Mouse (Mus musculus) spleen, adult 2 months (tissue): Measurements from ENCODE around the gene Fpgs. TPM values are rescaled to one million over a fixed set of nuclear protein-coding genes. Genes with fewer than 3 reads are reported as not detected.

ENCODE experiments used
- DNase-seq, 2 experiments: peaks; one replicate each; pipeline versions ENCODE4 v3.0.0 to v3.0.0-alpha.2; 2012 to 2021; ENCODE audit warnings: low spot score in 2 of 2, low read depth in 1 of 2
- H3K27ac ChIP-seq: fragments of 200-500 bp; 2 replicates; pipeline ENCODE4 v1.5.1; 2012; ENCODE audit warnings: low read length, inconsistent platforms; ENCODE audit not compliant: insufficient read depth
- H3K27me3 ChIP-seq: fragments of 200-500 bp; 2 replicates; pipeline ENCODE4 v1.6.1; 2012; ENCODE audit warnings: mild to moderate bottlenecking, moderate library complexity, low read length, inconsistent platforms; ENCODE audit not compliant: control insufficient read depth, insufficient read depth
- H3K36me3 ChIP-seq: fragments of 200-500 bp; 2 replicates; pipeline ENCODE4 v1.6.1; 2012; ENCODE audit warnings: mild to moderate bottlenecking, low read length, inconsistent platforms; ENCODE audit not compliant: control insufficient read depth, insufficient read depth
- H3K4me1 ChIP-seq: fragments of 200-500 bp; 2 replicates; pipeline ENCODE4 v1.6.1; 2011; ENCODE audit warnings: inconsistent platforms; ENCODE audit not compliant: control insufficient read depth, insufficient read depth, insufficient read length
- H3K4me3 ChIP-seq: fragments of 200-500 bp; 2 replicates; pipeline ENCODE4 v1.5.1; 2011; ENCODE audit warnings: mild to moderate bottlenecking, inconsistent platforms; ENCODE audit not compliant: insufficient read depth, insufficient read length; ENCODE audit errors: extremely low read depth
- CTCF ChIP-seq: fragments of 200-500 bp; IDR thresholded peaks from 2 replicates; pipeline ENCODE4 v1.5.1; 2011; ENCODE audit warnings: mild to moderate bottlenecking, inconsistent platforms; ENCODE audit not compliant: insufficient read depth, insufficient read length, insufficient replicate concordance; ENCODE audit errors: extremely low read depth
- POLR2A ChIP-seq: fragments of 200-500 bp; IDR thresholded peaks from 2 replicates; pipeline ENCODE4 v1.6.1; 2011; ENCODE audit warnings: low read depth, low read length, inconsistent platforms
- WGBS: fragments of 180-500 bp; shearing (Covaris S2); methylation state at CpG from one replicate; pipeline ENCODE4 v1.1.7; 2018; 5-methylcytosine and 5-hydroxymethylcytosine counted together
- polyA plus RNA-seq: library from polyadenylated mRNA; depleted of rRNA; stranded (reverse); fragments of >200 nt; gene quantifications from 2 replicates; pipeline ENCODE4 v1.2.3, GENCODE M21; 2012

Fpgs gene
- polyA plus RNA-seq, 1 experiment, result 34.5 TPM

GRCm38 (mm10) chr2:32673176-32673917 lies 30.6 kb downstream of the Fpgs start:
- H3K27ac ChIP-seq, result no peak overlapping the region
- H3K36me3 ChIP-seq, result 0 out of 2 replicates have a peak, but pooled peaks cover 1% of the 10 kb centered on the region
- H3K27me3 ChIP-seq, result no peaks in the 10 kb centered on the region
- 83% methylated on average over 16 of the region's 16 CpGs for WGBS
- H3K4me1 ChIP-seq, result no peaks in the 10 kb centered on the region
- no peak for DNase-seq
- no peak for TF ChIP-seq CTCF
- TF ChIP-seq POLR2A, result no peak
- no peak overlapping the region for H3K4me3 ChIP-seq

GRCm38 (mm10) chr2:32671907-32672595 lies 31.9 kb downstream of the Fpgs start:
- TF ChIP-seq POLR2A (no peak), CTCF (no peak)
- Histone ChIP-seq H3K36me3 (no peaks in the 10 kb centered on the region), H3K4me3 (no peak overlapping the region), H3K27ac (no peak overlapping the region), H3K27me3 (no peaks in the 10 kb centered on the region), H3K4me1 (no peaks in the 10 kb centered on the region)
- 86% methylated on average over 9 of the region's 9 CpGs for WGBS
- no peak for DNase-seq

DNA sequence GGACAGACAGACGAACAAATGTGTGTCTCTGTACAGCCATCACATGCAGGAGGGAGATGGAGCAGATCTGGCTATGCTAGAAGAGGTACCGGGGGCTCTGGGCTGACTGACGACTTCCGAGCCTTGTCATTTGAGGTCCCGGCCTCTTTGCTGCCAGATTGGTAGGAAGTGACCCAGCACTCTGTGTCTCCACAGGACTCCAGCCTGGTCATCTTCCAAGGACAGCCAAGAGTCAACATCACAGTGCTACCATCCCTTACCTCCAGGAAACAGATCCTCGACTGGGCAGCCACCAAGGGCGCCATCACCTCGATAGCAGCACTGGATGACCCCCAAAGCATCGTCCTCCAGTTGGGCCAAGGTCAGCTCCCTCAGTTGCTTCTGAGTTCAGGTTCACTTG lies 32.8 kb downstream of the Fpgs start:
- no peak for TF ChIP-seq POLR2A
- no peak for TF ChIP-seq CTCF
- Histone ChIP-seq H3K4me1 (no peaks in the 10 kb centered on the region), H3K36me3 (no peaks in the 10 kb centered on the region), H3K27ac (no peak overlapping the region), H3K27me3 (no peaks in the 10 kb centered on the region), H3K4me3 (no peak overlapping the region)
- DNase-seq, result no peak
- 91% methylated on average over 9 of the region's 9 CpGs for WGBS

DNA sequence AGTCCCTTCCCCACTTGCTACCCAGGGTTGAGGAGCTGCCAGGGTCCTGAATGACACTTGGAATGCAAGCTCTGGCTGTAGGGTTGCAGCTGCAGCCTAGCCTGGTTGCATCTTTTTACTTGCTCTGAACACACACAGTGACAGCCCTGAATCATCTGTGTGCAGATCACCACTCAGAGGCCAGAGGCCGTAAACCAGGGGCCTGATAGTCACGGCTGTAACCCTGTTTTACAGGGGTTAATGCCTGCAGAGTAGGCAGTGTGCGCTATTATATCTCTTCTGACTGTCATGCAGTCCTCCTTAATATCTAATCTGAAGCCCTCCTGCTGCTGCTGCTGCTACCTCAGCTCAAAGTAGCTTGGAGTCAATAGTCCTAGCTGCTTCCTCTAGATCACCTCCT lies 34.1 kb downstream of the Fpgs start:
- WGBS, result 81% methylated on average over 3 of the region's 3 CpGs
- TF ChIP-seq POLR2A (no peak), CTCF (no peak)

GRCm38 (mm10) chr2:32668176-32668575 lies 35.8 kb downstream of the Fpgs start:
- no peak for TF ChIP-seq CTCF
- Histone ChIP-seq H3K27ac (no peak overlapping the region), H3K4me3 (no peak overlapping the region), H3K36me3 (no peaks in the 10 kb centered on the region), H3K4me1 (no peaks in the 10 kb centered on the region), H3K27me3 (no peaks in the 10 kb centered on the region)
- WGBS, result 95% methylated on average over 7 of the region's 7 CpGs
- no peak for DNase-seq

More for the DNA sequence above, 34.1 kb downstream of the Fpgs start:
- no peak overlapping the region for H3K4me3 ChIP-seq
- no peak for DNase-seq
- no peaks in the 10 kb centered on the region for H3K4me1 ChIP-seq
- H3K27ac ChIP-seq, result no peak overlapping the region
- H3K36me3 ChIP-seq, result no peaks in the 10 kb centered on the region
- no peaks in the 10 kb centered on the region for H3K27me3 ChIP-seq

DNA sequence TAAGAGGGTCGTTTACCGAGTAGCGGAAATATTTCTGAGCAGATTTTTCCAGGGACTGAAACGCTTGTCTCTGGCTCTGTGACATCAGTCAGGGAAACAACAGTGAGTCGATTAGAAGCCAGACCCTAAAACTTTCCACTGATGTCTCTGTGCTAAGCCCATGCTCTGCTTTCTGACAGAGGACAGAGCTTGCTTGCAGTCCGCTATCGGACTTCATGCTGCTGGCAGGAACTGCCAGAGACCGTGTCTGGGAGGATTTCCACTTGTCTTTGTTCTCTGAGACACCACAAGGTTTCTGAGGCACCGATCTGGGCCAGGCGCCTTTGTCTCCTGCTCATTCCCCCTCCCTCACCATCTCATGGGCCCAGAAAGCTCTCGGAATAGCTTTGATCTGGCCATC lies 36.2 kb downstream of the Fpgs start:
- Histone ChIP-seq H3K27ac (no peak overlapping the region), H3K27me3 (no peaks in the 10 kb centered on the region), H3K36me3 (no peaks in the 10 kb centered on the region), H3K4me1 (no peaks in the 10 kb centered on the region), H3K4me3 (no peak overlapping the region)
- TF ChIP-seq POLR2A (no peak), CTCF (no peak)
- 83% methylated on average over 11 of the region's 11 CpGs for whole genome bisulfite sequencing
- no peak for DNase-seq

GRCm38 (mm10) chr2:32665853-32666252 lies 38.1 kb downstream of the Fpgs start:
- 72% methylated on average over 6 of the region's 6 CpGs for WGBS
- TF ChIP-seq CTCF (no peak), POLR2A (no peak)
- Histone ChIP-seq H3K27ac (0 out of 2 replicates have a peak overlapping the region, but pooled peaks have one; percentile 11), H3K4me3 (no peak overlapping the region), H3K4me1 (no peaks in the 10 kb centered on the region), H3K36me3 (no peaks in the 10 kb centered on the region), H3K27me3 (no peaks in the 10 kb centered on the region)
- DNase-seq, result no peak
